Mouse (Mus musculus): Measurements from ENCODE around the gene Nop2. TPM values are rescaled to one million over a fixed set of nuclear protein-coding genes. Genes with fewer than 3 reads are reported as not detected.
A peak's percentile ranks its signal among the peaks of the same experiment; 100 is the strongest.

Nop2 gene
- total RNA-seq (2022) = 10 to 100 TPM; 41.6 to 48.8 (median 43.4) TPM

- peak; percentile 81 for DNase-seq
Measured at GRCm38 (mm10) chr6:125131302-125132156, at the start of gene Nop2. Nop2 (plus strand) TSS chr6:125131909.

GRCm38 (mm10) chr6:125082801-125083386, 48.8 kb upstream of the Nop2 start:
- DNase-seq = no peak

GRCm38 (mm10) chr6:125084424-125084823, 47.3 kb upstream of the Nop2 start:
- no peak for DNase-seq

- DNase-seq = no peak
Measured at GRCm38 (mm10) chr6:125087937-125088336, 43.8 kb upstream of the Nop2 start.

- peak; percentile 85 for DNase-seq
Measured at GRCm38 (mm10) chr6:125088561-125089321, 43.0 kb upstream of the Nop2 start.

- peak; percentile 84 for DNase-seq
Measured at GRCm38 (mm10) chr6:125089521-125090321, 42.0 kb upstream of the Nop2 start.

GRCm38 (mm10) chr6:125090341-125091085, 41.2 kb upstream of the Nop2 start:
- no peak for DNase-seq

GRCm38 (mm10) chr6:125092372-125092771, 39.3 kb upstream of the Nop2 start:
- DNase-seq = no peak

- no peak for DNase-seq
Measured at GRCm38 (mm10) chr6:125094843-125095242, 36.9 kb upstream of the Nop2 start.

- peak; percentile 94 for DNase-seq
Measured at GRCm38 (mm10) chr6:125095391-125096278, 36.1 kb upstream of the Nop2 start, which contains the start of gene Chd4. Chd4 (plus strand) TSS chr6:125095981.

GRCm38 (mm10) chr6:125096279-125096596, 35.5 kb upstream of the Nop2 start:
- DNase-seq = no peak

- DNase-seq = peak; percentile 69
Measured at GRCm38 (mm10) chr6:125096597-125097345, 34.9 kb upstream of the Nop2 start.

GRCm38 (mm10) chr6:125097346-125097689, 34.4 kb upstream of the Nop2 start:
- DNase-seq = no peak

- no peak for DNase-seq
Measured at GRCm38 (mm10) chr6:125097951-125098350, 33.8 kb upstream of the Nop2 start.

- DNase-seq = no peak
Measured at GRCm38 (mm10) chr6:125098513-125098912, 33.2 kb upstream of the Nop2 start.

GRCm38 (mm10) chr6:125099421-125099971, 32.2 kb upstream of the Nop2 start:
- no peak for DNase-seq

- no peak for DNase-seq
Measured at GRCm38 (mm10) chr6:125101444-125101843, 30.3 kb upstream of the Nop2 start.

- DNase-seq = no peak
Measured at GRCm38 (mm10) chr6:125104223-125104622, 27.5 kb upstream of the Nop2 start.

- no peak for DNase-seq
Measured at GRCm38 (mm10) chr6:125107705-125108104, 24.0 kb upstream of the Nop2 start.

- no peak for DNase-seq
Measured at GRCm38 (mm10) chr6:125109371-125109770, 22.3 kb upstream of the Nop2 start.

All from adrenal gland, adult 8-10 months (tissue).